Mouse (Mus musculus): ENCODE results near the gene Map3k1. TPM values are rescaled to one million over a fixed set of nuclear protein-coding genes. Genes with fewer than 3 reads are reported as not detected.
"Not testable (repeated sequence)": the region's sequence is repeated elsewhere in the genome, so short reads cannot be mapped to it uniquely, and the experiment has no call there.

Gene Map3k1
- total RNA-seq, 4 experiments from 2014 or later, result 8.5 to 13.2 (median 12.0) TPM

DNA sequence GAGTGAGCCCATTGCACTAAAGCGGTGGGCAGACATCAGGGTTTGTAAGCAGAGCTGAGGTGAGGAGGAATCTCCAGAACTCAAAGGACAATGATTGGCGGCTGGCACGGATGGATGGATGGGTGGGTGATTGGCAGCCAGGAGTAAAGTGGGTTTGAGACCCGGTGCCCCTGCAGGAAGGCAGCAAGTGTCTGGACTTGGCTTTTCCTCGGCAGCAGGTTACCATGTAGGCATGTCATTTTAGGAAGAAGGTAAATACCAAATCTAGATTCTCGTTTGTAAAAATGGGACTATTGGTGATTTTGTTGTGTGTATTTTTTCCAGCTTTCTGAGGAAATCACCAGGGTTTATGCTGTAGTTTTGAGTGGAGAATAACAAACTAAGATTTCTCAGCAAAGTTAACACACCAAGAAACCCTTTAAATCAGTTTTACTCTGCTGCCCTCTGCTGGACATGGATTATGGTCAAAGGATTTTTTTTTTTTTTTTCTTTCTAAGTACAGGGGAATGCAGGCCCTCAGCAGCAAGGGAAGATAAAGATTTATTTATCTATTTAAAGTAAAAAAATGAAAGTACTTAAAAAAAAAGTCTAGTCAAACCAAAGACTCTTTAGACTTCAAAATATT lies 66.7 kb downstream of the Map3k1 start:
- no peak for DNase-seq (ENCODE audit: low spot score in 2 of 2)

DNA sequence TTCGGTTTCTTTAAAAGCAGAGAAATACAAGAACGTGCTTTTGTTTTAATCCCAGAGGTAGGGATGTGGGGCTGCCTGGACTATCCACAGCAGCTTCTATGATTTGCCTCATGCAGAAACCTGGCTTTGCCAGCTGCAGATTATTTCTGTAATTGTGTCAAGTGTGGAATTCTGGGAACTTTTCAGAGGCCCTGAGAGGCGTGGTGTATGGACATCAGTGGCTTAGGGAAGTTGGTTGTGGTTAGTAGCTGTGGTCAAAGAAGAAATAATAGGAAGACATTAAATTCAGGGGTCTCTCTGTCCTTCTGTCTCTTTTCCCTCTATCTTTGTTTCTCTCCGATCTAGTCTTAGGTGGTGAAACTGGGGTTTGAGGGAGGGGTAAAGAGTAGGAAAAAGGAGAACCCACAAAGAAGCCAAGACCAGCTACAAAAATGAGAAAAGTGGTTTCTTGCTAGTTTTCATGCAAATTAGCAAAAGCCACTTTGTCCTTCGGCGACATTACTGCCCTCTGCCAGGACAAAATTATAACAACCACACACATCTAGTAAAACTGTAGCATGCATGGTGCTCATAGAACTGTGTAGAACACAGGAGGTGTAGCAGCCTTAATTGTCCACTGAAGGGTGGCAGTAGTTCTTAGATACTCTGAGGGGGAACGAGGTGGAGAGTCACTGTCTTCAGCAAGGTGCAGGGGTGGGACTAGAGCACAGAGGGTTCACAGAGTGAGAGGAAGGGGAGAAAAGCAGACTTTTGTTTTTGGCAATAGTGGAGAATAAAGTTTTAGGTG lies 67.4 kb downstream of the Map3k1 start:
- DNase-seq (ENCODE audit: low spot score in 2 of 2), result no peak

DNA sequence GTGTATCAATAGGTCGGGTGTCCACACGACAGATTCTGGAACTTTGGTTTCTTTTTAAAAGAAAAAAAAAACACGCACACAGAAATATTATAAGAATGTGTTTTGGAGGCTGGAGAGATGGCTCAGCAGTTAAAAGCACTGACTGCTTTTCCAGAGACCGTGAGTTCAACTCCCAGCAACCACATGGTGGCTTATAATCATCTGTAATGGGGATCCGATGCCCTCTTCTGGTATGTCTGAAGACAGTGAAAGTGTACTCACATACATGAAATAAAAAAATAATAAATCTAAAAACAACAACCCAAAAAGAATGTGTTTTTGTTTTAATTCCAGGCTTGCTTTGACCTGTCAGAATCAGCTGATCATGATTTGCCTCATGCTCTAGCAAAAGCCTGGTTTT lies 81.9 kb downstream of the Map3k1 start:
- DNase-seq (ENCODE audit: low spot score in 2 of 2), result no peak

DNA sequence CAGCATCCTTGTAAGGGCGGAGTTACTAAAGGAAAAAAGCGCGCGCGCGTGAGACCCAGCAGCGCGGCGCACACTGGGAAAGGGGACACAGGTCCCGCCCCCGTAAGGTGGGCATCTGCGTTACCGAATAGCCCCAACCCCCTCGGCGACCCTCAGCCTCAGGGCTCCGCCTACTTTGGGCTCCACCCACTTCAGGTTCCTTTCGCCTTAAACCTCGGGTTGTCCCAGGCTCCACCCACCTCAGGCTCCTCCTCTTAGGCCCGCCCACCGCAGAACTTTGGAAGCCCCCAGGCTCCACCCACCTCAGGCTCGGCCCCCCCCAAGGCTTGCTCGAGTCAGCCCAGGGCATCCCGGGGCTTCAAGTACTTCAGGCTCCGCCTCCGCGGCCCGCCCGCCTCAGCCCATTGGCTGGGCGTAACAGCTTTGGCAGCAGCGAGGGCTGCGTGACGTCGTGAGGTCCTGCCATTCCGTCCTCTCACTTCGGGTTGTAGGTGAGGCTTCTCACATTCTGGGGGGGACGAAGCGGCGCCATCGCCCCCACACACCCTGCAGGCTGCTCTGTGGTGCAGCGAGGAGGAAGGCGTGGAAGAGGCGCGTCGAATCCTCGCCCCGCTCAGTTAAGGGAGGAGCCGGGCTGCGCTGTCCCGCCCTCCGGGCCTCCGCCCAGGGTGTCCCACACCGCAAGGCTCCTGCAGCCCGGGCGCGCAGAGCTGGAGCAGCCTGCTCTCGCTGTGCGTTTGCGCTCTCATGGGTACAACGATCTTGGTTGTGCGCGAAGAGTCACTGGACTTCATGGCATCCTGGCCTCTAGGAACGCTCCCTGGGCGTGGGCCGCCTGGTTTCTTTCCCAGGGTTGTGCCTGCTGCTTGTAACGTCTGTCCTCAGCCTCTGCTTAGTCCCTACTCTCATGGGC lies 83.4 kb downstream of the Map3k1 start:
- peak; percentile 88 to 95 for DNase-seq (ENCODE audit: low spot score in 2 of 2)

DNA sequence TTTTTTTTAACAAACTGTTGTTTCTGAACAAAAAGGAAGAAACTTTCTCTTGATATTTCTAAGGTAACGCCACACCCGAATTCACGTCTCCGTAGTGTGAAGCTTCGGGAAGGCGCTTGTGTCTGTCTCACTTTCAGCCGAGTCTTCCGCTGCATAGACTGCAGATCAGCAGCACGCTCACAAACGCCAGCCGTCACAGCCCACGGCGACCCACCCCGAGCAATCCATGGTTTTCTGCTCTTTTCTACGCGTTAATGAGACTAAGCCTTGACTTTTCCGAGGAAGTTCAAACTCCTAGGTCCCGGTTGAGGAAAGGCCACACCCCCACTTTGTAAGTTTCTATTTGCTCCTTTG lies 84.0 kb downstream of the Map3k1 start:
- DNase-seq (ENCODE audit: low spot score in 2 of 2), result peak in 1 of 2 experiments; percentile 9

DNA sequence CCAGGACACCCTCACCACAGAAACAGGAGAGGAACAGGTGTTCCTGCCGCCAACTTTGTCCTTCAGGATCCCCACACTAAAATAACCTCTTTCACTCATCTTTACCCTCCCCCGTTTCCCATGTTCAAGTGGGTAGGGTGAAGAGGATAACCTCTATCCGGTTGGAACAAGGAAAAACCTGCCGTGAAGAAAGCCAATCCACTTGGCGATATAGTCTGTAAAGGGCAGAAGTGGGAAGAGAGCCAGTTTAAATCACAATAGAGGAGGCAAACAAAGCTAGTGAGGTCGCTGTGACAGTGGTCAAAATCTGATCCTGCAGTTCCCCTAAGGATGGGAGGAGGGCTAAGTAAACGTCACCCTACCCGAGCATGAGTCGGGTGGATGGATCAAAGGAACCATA lies 89.1 kb downstream of the Map3k1 start:
- DNase-seq (ENCODE audit: low spot score in 2 of 2), result no peak

DNA sequence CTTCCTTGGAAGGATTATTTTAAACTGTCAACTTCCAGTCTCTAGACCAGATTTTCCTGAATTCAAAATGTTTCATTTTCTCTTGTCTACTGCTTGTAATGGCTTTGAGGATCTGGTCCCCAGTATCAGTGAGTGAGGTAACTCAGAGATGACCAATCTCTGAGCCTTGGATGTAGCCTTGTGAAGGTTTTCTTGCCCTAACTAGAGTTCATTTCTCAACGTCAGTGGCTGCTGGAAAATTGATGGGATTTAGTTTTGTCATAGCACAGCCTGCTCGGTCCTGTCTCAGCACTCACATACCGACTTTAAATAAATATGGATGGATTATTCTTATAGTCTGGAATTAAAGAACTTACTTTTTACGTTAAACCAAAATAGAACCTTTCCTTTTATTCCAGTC lies 98.3 kb downstream of the Map3k1 start:
- no peak for DNase-seq (ENCODE audit: low spot score in 2 of 2)

DNA sequence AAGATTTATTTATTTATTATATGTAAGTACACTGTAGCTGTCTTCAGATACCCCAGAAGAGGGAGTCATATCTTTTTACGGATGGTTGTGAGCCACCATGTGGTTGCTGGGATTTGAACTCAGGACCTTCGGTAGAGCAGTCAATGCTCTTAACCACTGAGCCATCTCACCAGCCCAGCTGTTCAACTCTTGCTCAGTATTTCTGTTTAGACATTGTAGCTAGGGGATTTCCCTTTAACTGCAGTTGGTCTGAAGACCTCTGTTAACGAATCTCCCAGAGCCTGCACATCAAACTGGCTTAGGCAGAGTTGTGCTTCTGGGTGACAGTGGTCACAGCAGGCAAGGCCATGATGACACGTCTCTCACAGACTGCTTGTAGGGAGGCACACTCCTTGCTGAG lies 104.8 kb downstream of the Map3k1 start:
- not testable (repeated sequence) for DNase-seq (ENCODE audit: low spot score in 2 of 2)

DNA sequence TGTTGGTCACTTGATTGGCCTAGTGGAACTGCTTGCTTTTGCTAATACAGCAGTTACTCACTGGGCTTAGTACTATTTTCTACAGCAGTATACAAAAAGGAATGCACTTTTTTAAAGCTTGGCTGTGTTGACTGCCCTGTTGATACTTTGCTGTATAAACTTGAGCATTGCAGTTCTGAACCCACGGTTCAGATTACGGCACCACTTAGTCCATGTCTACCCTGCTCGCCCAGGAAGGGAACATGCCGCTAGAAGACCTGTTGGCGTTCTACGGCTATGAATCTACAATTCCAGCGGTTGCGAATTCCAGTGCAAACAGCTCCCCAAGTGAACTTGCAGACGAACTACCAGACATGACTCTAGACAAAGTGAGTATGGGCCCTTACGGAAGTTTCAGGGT lies 105.4 kb downstream of the Map3k1 start:
- no peak for DNase-seq (ENCODE audit: low spot score in 2 of 2)

Other genes starting within 250 kb of the Map3k1 start
- gene Gm10198, start 216.2 kb downstream of the Map3k1 start, total RNA-seq (2022), result not detected
- 10 to 100 TPM; 27.9 to 32.1 (median 30.4) TPM for gene Mier3, start 128.0 kb downstream of the Map3k1 start, total RNA-seq (2022)

All from left cerebral cortex, adult 8-10 months (tissue).